23 mouse cellular contexts compared by ENCODE assay signal in genomic region chr3:96594851-96595250, GRCm38 (mm10). TPM values are rescaled to one million over a fixed set of nuclear protein-coding genes. Genes with fewer than 3 reads are reported as not detected.
A peak's percentile ranks its signal among the peaks of the same experiment; 100 is the strongest.
DNase-seq lines count a peak whose midpoint lies in the region; ATAC-seq and TF ChIP-seq lines count a peak whose summit lies in the region.
"Had no signal": no experiment of that assay in that cellular context is flagged by ENCODE, and none has a peak within 500 bp of the region (broad histone marks: within the 10 kb centered on the region; RNA-seq: fewer than 3 reads in every experiment).

No protein-coding gene starts in this region.

- peak; percentile 58 for DNase-seq in cerebellum, adult 9-10 months
- no peak for DNase-seq in cerebellum, adult 11 months
- DNase-seq in layer of hippocampus, adult 2 months (ENCODE audit: low spot score in 2 of 2), result no peak
- no peak for DNase-seq in layer of hippocampus, adult 11-12 months (ENCODE audit: low spot score)
- peak; percentile 26 for DNase-seq in naive thymus-derived CD4-positive, alpha-beta T cell, adult 2 months (ENCODE audit: low read depth)
- DNase-seq: adrenal gland, postnatal 14 days; kidney, adult 8-10 months; lung, adult 18-20 months; lung, postnatal 4 days had no signal

- WGBS in intestine, postnatal 0 days, result 73% methylated on average over 5 of the region's 5 CpGs

- peak overlapping the region; percentile 92 for H3K27ac ChIP-seq in layer of hippocampus, adult 2 months
- peak overlapping the region; percentile 79 for H3K27ac ChIP-seq in bone marrow macrophage, adult 2 months (ENCODE audit: insufficient read depth, low read depth, low read length)
- no peak overlapping the region for H3K27ac ChIP-seq in intestine, postnatal 0 days (ENCODE audit: low read depth, low read length)

- no peak overlapping the region for H3K9ac ChIP-seq in intestine, postnatal 0 days (ENCODE audit: low read depth, low read length)
- H3K9ac ChIP-seq: stomach, embryonic 15.5 days had no signal

- no peaks in the 10 kb centered on the region for H3K9me3 ChIP-seq in intestine, postnatal 0 days (ENCODE audit: control insufficient read depth)
- H3K9me3 ChIP-seq: embryonic facial prominence, embryonic 12.5 days; heart, embryonic 15.5 days; intestine, embryonic 15.5 days; limb, embryonic 13.5 days; midbrain, embryonic 15.5 days; neural tube, embryonic 15.5 days; stomach, embryonic 15.5 days had no signal

- TF ChIP-seq POLR2A in bone marrow macrophage, adult 2 months (IDR thresholded peaks at IDR 0.05; ENCODE audit: borderline replicate concordance, low read depth, low read length), result no peak

- peaks cover 27% of the 10 kb centered on the region for H3K4me1 ChIP-seq in bone marrow macrophage, adult 2 months (ENCODE audit: control insufficient read depth, insufficient read depth, low read length)
- H3K4me1 ChIP-seq in intestine, postnatal 0 days (replicated peaks; ENCODE audit: control insufficient read depth, insufficient read depth, low read length), result peaks cover 12% of the 10 kb centered on the region; the same call in 1 of the 2 replicates

- no peak for ATAC-seq in intestine, postnatal 0 days

- H3K4me3 ChIP-seq in layer of hippocampus, adult 2 months, result no peak overlapping the region
- no peak overlapping the region for H3K4me3 ChIP-seq in bone marrow macrophage, adult 2 months (ENCODE audit: insufficient read depth, low read length)
- no peak overlapping the region for H3K4me3 ChIP-seq in intestine, postnatal 0 days (ENCODE audit: low read depth, low read length)

- TF ChIP-seq CTCF in layer of hippocampus, adult 2 months (conservative IDR thresholded peaks at IDR 0.05), result no peak
- no peak for TF ChIP-seq CTCF in bone marrow macrophage, adult 2 months (IDR thresholded peaks at IDR 0.05; ENCODE audit: low read depth, low read length)
- TF ChIP-seq CTCF in intestine, postnatal 0 days (IDR thresholded peaks at IDR 0.05; ENCODE audit: low read depth), result no peak

- peaks cover 37% of the 10 kb centered on the region for H3K27me3 ChIP-seq in intestine, postnatal 0 days (replicated peaks; ENCODE audit: control insufficient read depth, insufficient read depth, low read length)
- H3K27me3 ChIP-seq: heart, embryonic 15.5 days; neural tube, embryonic 15.5 days; Patski had no signal

- no peak overlapping the region for H3K4me2 ChIP-seq in intestine, postnatal 0 days (replicated peaks; ENCODE audit: low read depth)

- no peaks in the 10 kb centered on the region for H3K36me3 ChIP-seq in intestine, postnatal 0 days (ENCODE audit: control insufficient read depth, insufficient read depth)
- H3K36me3 ChIP-seq: embryonic facial prominence, embryonic 12.5 days; heart, embryonic 15.5 days; intestine, embryonic 15.5 days; limb, embryonic 13.5 days; midbrain, embryonic 15.5 days; neural tube, embryonic 15.5 days; stomach, embryonic 15.5 days had no signal

RNA-seq across cellular contexts. Expression of gene Polr3gl, which starts 0.9 kb away (rescaled TPM):
- total RNA-seq in layer of hippocampus, adult 2 months (2021), result 10 to 100 TPM; 32.1 to 34.4 TPM
- polyA plus RNA-seq in bone marrow macrophage, adult 2 months (2012; ENCODE audit: insufficient read depth, insufficient read length, missing spikeins), result 111 and 129 TPM in 2 replicates
- polyA plus RNA-seq in intestine, postnatal 0 days (2015; fragmentation: Nextera tagmentation; extraction: Ambion mirVana), result 16.4 and 18.7 TPM in 2 replicates

RNA-seq across cellular contexts. Expression of gene Ankrd34a, which starts 1.6 kb away (rescaled TPM):
- total RNA-seq in layer of hippocampus, adult 2 months (2021), result 10 to 100 TPM; 55.2 to 56.7 TPM
- 0.28 TPM in 1 of 2 replicates, not detected in the other for polyA plus RNA-seq in bone marrow macrophage, adult 2 months (2012; ENCODE audit: insufficient read depth, insufficient read length, missing spikeins)
- 0.92 and 1.3 TPM in 2 replicates for polyA plus RNA-seq in intestine, postnatal 0 days (2015; fragmentation: Nextera tagmentation; extraction: Ambion mirVana)

RNA-seq across cellular contexts. Expression of gene Lix1l, which starts 6.1 kb away (rescaled TPM):
- total RNA-seq in layer of hippocampus, adult 2 months (2021), result 10 to 100 TPM; 29.0 to 29.1 TPM
- 21.8 and 23.4 TPM in 2 replicates for polyA plus RNA-seq in bone marrow macrophage, adult 2 months (2012; ENCODE audit: insufficient read depth, insufficient read length, missing spikeins)
- polyA plus RNA-seq in intestine, postnatal 0 days (2015; fragmentation: Nextera tagmentation; extraction: Ambion mirVana), result 2.2 and 2.4 TPM in 2 replicates

RNA-seq across cellular contexts. Expression of gene Gm16253, which starts 18.1 kb away (rescaled TPM):
- not detected for total RNA-seq in layer of hippocampus, adult 2 months (2021)
- polyA plus RNA-seq in bone marrow macrophage, adult 2 months (2012; ENCODE audit: insufficient read depth, insufficient read length, missing spikeins), result not detected in 2 replicates
- 0.31 and 0.41 TPM in 2 replicates for polyA plus RNA-seq in intestine, postnatal 0 days (2015; fragmentation: Nextera tagmentation; extraction: Ambion mirVana)
- total RNA-seq: adrenal gland, postnatal 14 days; G1E; left cerebral cortex, postnatal 36 days had no signal
- polyA plus RNA-seq: G1E; gonadal fat pad, adult 2 months; kidney, postnatal 0 days had no signal

RNA-seq across cellular contexts. Expression of gene Rbm8a, which starts 34.9 kb away (rescaled TPM):
- 10 to 100 TPM; 51.4 to 52.0 TPM for total RNA-seq in layer of hippocampus, adult 2 months (2021)
- 109 and 163 TPM in 2 replicates for polyA plus RNA-seq in bone marrow macrophage, adult 2 months (2012; ENCODE audit: insufficient read depth, insufficient read length, missing spikeins)
- 72.7 and 73.8 TPM in 2 replicates for polyA plus RNA-seq in intestine, postnatal 0 days (2015; fragmentation: Nextera tagmentation; extraction: Ambion mirVana)

Comparison
In these comparisons a context has a peak if more than half of its experiments do, and no peak if none do; other contexts are left out.
1. DNase-seq: peak in cerebellum, adult 9-10 months (single experiment) and naive thymus-derived CD4-positive, alpha-beta T cell, adult 2 months (single experiment); none in cerebellum, adult 11 months (single experiment), layer of hippocampus, adult 2 months (0 of 2) and layer of hippocampus, adult 11-12 months (single experiment).